Mouse (Mus musculus) midbrain, embryonic 12.5 days (tissue): Measurements from ENCODE around the gene Tnfaip6. TPM values are rescaled to one million over a fixed set of nuclear protein-coding genes. Genes with fewer than 3 reads are reported as not detected.

Experiments used
- ATAC-seq: fragments of 200-750 bp; cut with Nextera tagmentation; 2 replicates; pipeline ENCODE4 v1.8.0; 2017; ENCODE audit warnings: low read depth, moderate TSS enrichment, moderate library complexity; ENCODE audit not compliant: low FRiP score
- H3K27ac ChIP-seq: fragments of 300-500 bp; sonication (generic); replicated peaks from 2 replicates; pipeline ENCODE4 v1.5.1; 2016; ENCODE audit warnings: mild to moderate bottlenecking
- H3K27me3 ChIP-seq: fragments of 300-500 bp; sonication (generic); 2 replicates; pipeline ENCODE4 v1.6.1; 2016; ENCODE audit warnings: mild to moderate bottlenecking
- H3K36me3 ChIP-seq: fragments of 300-500 bp; sonication (generic); 2 replicates; pipeline ENCODE4 v1.6.1; 2016
- H3K4me1 ChIP-seq: fragments of 300-500 bp; sonication (generic); 2 replicates; pipeline ENCODE4 v1.6.1; 2016
- H3K4me2 ChIP-seq: fragments of 300-500 bp; sonication (generic); replicated peaks from 2 replicates; pipeline ENCODE4 v1.6.1; 2016; ENCODE audit warnings: mild to moderate bottlenecking, moderate library complexity
- H3K4me3 ChIP-seq: fragments of 300-500 bp; sonication (generic); 2 replicates; pipeline ENCODE4 v1.5.1; 2016; ENCODE audit warnings: mild to moderate bottlenecking
- H3K9ac ChIP-seq: fragments of 300-500 bp; sonication (generic); replicated peaks from 2 replicates; pipeline ENCODE4 v1.6.1; 2016; ENCODE audit warnings: mild to moderate bottlenecking, moderate library complexity
- H3K9me3 ChIP-seq: fragments of 300-500 bp; sonication (generic); 2 replicates; pipeline ENCODE4 v1.6.1; 2016; ENCODE audit warnings: mild to moderate bottlenecking
- WGBS: fragments of 180-500 bp; shearing (Covaris S2); methylation state at CpG from one replicate; pipeline ENCODE4 v1.1.7; 2016; 5-methylcytosine and 5-hydroxymethylcytosine counted together
- polyA plus RNA-seq: library from polyadenylated mRNA; unstranded; fragments of >200 nt; fragmentation: Nextera tagmentation; extraction: Ambion mirVana; gene quantifications from 2 replicates; pipeline ENCODE4 v1.2.1, GENCODE M21; 2016

The Tnfaip6 gene
- polyA plus RNA-seq, 1 experiment from 2014 or later, result 19.6 TPM

GRCm38 (mm10) chr2:52034601-52035000, 3.2 kb upstream of the Tnfaip6 start:
- no peaks in the 10 kb centered on the region for H3K36me3 ChIP-seq
- H3K9me3 ChIP-seq, result 0 out of 2 replicates have a peak, but pooled peaks cover 3% of the 10 kb centered on the region
- no peak overlapping the region for H3K27ac ChIP-seq
- no peak overlapping the region for H3K9ac ChIP-seq
- no peaks in the 10 kb centered on the region; the same call in 1 of the 2 replicates for H3K27me3 ChIP-seq
- no peak overlapping the region for H3K4me2 ChIP-seq
- ATAC-seq, result no peak
- H3K4me1 ChIP-seq, result peaks cover 16% of the 10 kb centered on the region
- 89% methylated on average over 4 of the region's 4 CpGs for WGBS
- H3K4me3 ChIP-seq, result no peak overlapping the region

DNA sequence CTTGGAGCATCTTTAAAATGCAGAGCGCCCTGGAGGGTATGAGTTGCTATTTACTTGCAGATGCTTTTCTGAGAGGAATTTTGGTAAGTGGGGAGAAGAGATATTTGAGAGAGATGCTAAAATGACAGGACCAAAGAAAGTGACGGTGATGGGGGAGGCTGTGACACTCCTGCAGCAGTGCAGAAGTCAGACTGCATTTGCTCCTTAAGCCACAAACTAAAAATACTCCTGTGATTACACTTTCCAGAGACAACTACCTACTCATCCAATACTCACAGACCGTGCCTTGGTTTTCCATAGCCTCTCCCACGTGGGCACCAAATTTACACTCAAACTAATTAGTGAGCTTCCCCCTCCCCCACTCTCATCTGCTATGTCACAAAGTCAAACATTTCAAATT, 2.7 kb upstream of the Tnfaip6 start:
- ATAC-seq, result no peak
- H3K36me3 ChIP-seq, result no peaks in the 10 kb centered on the region
- no peak overlapping the region for H3K27ac ChIP-seq
- H3K9ac ChIP-seq, result no peak overlapping the region
- peaks cover 16% of the 10 kb centered on the region for H3K4me1 ChIP-seq
- WGBS, result 80% methylated on average over 4 of the region's 4 CpGs
- no peak overlapping the region for H3K4me3 ChIP-seq
- H3K27me3 ChIP-seq, result no peaks in the 10 kb centered on the region; the same call in 1 of the 2 replicates
- 0 out of 2 replicates have a peak, but pooled peaks cover 3% of the 10 kb centered on the region for H3K9me3 ChIP-seq
- H3K4me2 ChIP-seq, result no peak overlapping the region

DNA sequence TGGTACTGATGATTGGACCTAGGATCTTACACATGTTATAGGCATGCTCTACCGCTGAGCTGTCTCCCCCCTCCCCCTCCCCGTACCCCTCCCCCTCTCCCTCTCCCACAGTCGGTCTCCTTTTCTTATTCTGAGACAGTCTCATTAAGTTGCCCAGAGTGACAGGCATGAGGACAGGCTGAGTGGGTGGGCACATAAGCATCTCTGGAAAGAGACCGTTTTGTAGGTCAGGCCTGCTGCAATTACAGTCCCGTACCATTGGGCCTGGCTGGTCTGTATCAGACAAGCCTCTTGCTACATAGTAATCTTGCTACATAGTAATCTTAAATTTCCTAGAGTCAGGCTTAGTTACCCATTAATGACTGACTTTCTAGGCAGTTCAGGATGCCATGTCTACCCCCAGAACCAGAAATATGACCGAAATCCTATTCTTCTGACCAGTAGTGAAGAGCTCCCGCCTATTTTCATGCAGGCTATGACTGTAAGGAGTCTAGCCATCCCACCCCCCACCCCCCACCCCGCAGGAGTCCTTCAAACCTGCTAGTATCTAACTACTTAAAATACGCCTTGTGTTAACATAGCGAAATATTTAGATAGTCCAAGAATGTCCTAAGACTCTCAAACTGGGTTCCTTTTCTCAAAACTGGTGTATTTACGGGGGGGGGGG, 747 bp upstream of the Tnfaip6 start:
- Histone ChIP-seq H3K4me2 (peak overlapping the region; percentile 63), H3K27me3 (peaks cover under 1% of the 10 kb centered on the region; the same call in 1 of the 2 replicates), H3K4me1 (peaks cover 16% of the 10 kb centered on the region), H3K9ac (no peak overlapping the region), H3K4me3 (no peak overlapping the region; the same call in 1 of the 2 replicates), H3K36me3 (no peaks in the 10 kb centered on the region), H3K27ac (no peak overlapping the region), H3K9me3 (no peaks in the 10 kb centered on the region)
- peak; percentile 82 for ATAC-seq
- WGBS, result 28% methylated on average over 10 of the region's 11 CpGs

DNA sequence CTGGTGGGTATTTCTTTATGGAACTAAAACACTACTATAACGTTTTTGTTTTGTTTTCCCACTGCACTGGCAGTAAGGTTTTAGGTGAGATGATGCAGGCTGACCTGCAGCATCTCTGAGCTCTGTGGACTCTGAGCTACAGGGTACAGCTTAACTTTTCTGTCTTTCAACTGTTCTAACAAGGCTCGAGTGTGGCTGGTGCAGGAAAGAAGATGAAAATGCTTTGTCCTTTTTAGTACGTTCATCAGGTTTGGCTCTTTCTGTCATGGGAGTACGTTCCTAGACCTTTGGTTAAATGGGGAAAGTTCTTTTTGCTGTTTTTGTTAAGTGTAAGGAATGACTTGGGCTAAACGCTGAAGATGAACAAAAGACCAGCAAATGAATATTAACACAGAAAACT, 749 bp downstream of the Tnfaip6 start:
- 24% methylated on average over 5 of the region's 5 CpGs for WGBS
- no peak for ATAC-seq
- no peaks in the 10 kb centered on the region for H3K36me3 ChIP-seq
- peaks cover 5% of the 10 kb centered on the region; the same call in 1 of the 2 replicates for H3K27me3 ChIP-seq
- peak overlapping the region; percentile 63 for H3K4me2 ChIP-seq
- H3K4me3 ChIP-seq, result peak overlapping the region; percentile 51
- no peak overlapping the region for H3K27ac ChIP-seq
- peaks cover 16% of the 10 kb centered on the region for H3K4me1 ChIP-seq
- H3K9ac ChIP-seq, result peak overlapping the region; percentile 29; the same call in 1 of the 2 replicates
- no peaks in the 10 kb centered on the region for H3K9me3 ChIP-seq

GRCm38 (mm10) chr2:52039083-52039801, 1.4 kb downstream of the Tnfaip6 start:
- H3K36me3 ChIP-seq, result no peaks in the 10 kb centered on the region
- peaks cover 16% of the 10 kb centered on the region for H3K4me1 ChIP-seq
- H3K27me3 ChIP-seq, result peaks cover 5% of the 10 kb centered on the region; the same call in 1 of the 2 replicates
- H3K9ac ChIP-seq, result no peak overlapping the region
- H3K4me2 ChIP-seq, result peak overlapping the region; percentile 63
- no peaks in the 10 kb centered on the region for H3K9me3 ChIP-seq
- H3K27ac ChIP-seq, result no peak overlapping the region
- peak overlapping the region; percentile 51; the same call in 1 of the 2 replicates for H3K4me3 ChIP-seq
- ATAC-seq, result no peak
- WGBS, result 36% methylated on average over 8 of the region's 8 CpGs

GRCm38 (mm10) chr2:52042132-52042531, 4.3 kb downstream of the Tnfaip6 start:
- H3K36me3 ChIP-seq, result 0 out of 2 replicates have a peak, but pooled peaks cover 3% of the 10 kb centered on the region
- no peak overlapping the region for H3K9ac ChIP-seq
- no peaks in the 10 kb centered on the region for H3K9me3 ChIP-seq
- H3K4me1 ChIP-seq, result peaks cover 11% of the 10 kb centered on the region
- H3K4me2 ChIP-seq, result no peak overlapping the region
- no peak overlapping the region for H3K4me3 ChIP-seq
- 80% methylated on average over 3 of the region's 3 CpGs for WGBS
- no peak overlapping the region for H3K27ac ChIP-seq
- no peak for ATAC-seq
- H3K27me3 ChIP-seq, result peaks cover 5% of the 10 kb centered on the region; the same call in 1 of the 2 replicates

DNA sequence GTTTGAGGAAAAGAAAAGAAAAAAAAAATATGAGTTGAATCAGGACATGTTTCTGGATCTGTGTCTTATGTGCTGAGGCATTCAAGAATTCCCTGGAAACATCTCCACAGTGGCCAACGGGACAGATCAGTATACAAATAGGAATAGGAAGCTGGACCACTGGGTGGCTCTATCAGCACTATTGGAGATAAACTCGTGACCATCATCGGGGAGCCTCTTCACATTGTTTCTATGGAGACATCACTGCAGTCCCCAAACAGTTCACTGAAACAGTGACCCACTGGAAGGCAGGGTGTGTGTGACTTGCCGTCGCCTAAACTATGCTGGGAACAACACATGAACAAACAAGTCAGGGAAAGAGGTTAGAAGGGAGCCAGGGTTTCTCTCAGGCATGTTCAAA, 4.9 kb downstream of the Tnfaip6 start:
- H3K4me2 ChIP-seq, result no peak overlapping the region
- H3K27me3 ChIP-seq, result peaks cover 5% of the 10 kb centered on the region; the same call in 1 of the 2 replicates
- no peak overlapping the region for H3K4me3 ChIP-seq
- H3K36me3 ChIP-seq, result 0 out of 2 replicates have a peak, but pooled peaks cover 5% of the 10 kb centered on the region
- WGBS, result 72% methylated on average over 5 of the region's 5 CpGs
- ATAC-seq, result no peak
- no peaks in the 10 kb centered on the region for H3K9me3 ChIP-seq
- H3K27ac ChIP-seq, result no peak overlapping the region
- peaks cover 7% of the 10 kb centered on the region; the same call in 1 of the 2 replicates for H3K4me1 ChIP-seq
- no peak overlapping the region for H3K9ac ChIP-seq

- no peak overlapping the region for H3K4me2 ChIP-seq
- 74% methylated on average over 11 of the region's 11 CpGs for WGBS
- ATAC-seq, result no peak
Observed at GRCm38 (mm10) chr2:52043485-52043884, 5.7 kb downstream of the Tnfaip6 start.

GRCm38 (mm10) chr2:52046032-52046431, 8.2 kb downstream of the Tnfaip6 start:
- Histone ChIP-seq H3K27ac (no peak overlapping the region), H3K27me3 (peaks cover 5% of the 10 kb centered on the region; the same call in 1 of the 2 replicates), H3K9ac (no peak overlapping the region), H3K4me3 (no peak overlapping the region), H3K4me1 (no peaks in the 10 kb centered on the region), H3K9me3 (no peaks in the 10 kb centered on the region), H3K36me3 (0 out of 2 replicates have a peak, but pooled peaks cover 6% of the 10 kb centered on the region), H3K4me2 (no peak overlapping the region)
- 87% methylated on average over 5 of the region's 5 CpGs for WGBS
- ATAC-seq, result no peak

More at GRCm38 (mm10) chr2:52043485-52043884, 5.7 kb downstream of the Tnfaip6 start:
- peaks cover 6% of the 10 kb centered on the region; the same call in 1 of the 2 replicates for H3K4me1 ChIP-seq
- no peaks in the 10 kb centered on the region for H3K9me3 ChIP-seq
- H3K27me3 ChIP-seq, result peaks cover 5% of the 10 kb centered on the region; the same call in 1 of the 2 replicates
- no peak overlapping the region for H3K4me3 ChIP-seq
- H3K27ac ChIP-seq, result no peak overlapping the region
- H3K9ac ChIP-seq, result no peak overlapping the region
- H3K36me3 ChIP-seq, result 0 out of 2 replicates have a peak, but pooled peaks cover 5% of the 10 kb centered on the region

GRCm38 (mm10) chr2:52050823-52051222, 13.0 kb downstream of the Tnfaip6 start:
- 0 out of 2 replicates have a peak, but pooled peaks cover 10% of the 10 kb centered on the region for H3K36me3 ChIP-seq
- H3K27me3 ChIP-seq, result no peaks in the 10 kb centered on the region
- 93% methylated on average over 11 of the region's 11 CpGs for WGBS
- H3K4me1 ChIP-seq, result no peaks in the 10 kb centered on the region
- no peak overlapping the region for H3K4me3 ChIP-seq
- H3K9ac ChIP-seq, result no peak overlapping the region
- no peak overlapping the region for H3K27ac ChIP-seq
- H3K4me2 ChIP-seq, result no peak overlapping the region
- no peak for ATAC-seq
- H3K9me3 ChIP-seq, result no peaks in the 10 kb centered on the region

GRCm38 (mm10) chr2:52052335-52052734, 14.5 kb downstream of the Tnfaip6 start:
- no peak for ATAC-seq
- 77% methylated on average over 4 of the region's 4 CpGs for WGBS
- H3K27ac ChIP-seq, result no peak overlapping the region
- H3K4me2 ChIP-seq, result no peak overlapping the region
- no peak overlapping the region for H3K4me3 ChIP-seq
- no peak overlapping the region for H3K9ac ChIP-seq
- H3K36me3 ChIP-seq, result 0 out of 2 replicates have a peak, but pooled peaks cover 6% of the 10 kb centered on the region
- H3K27me3 ChIP-seq, result no peaks in the 10 kb centered on the region
- H3K4me1 ChIP-seq, result no peaks in the 10 kb centered on the region
- no peaks in the 10 kb centered on the region for H3K9me3 ChIP-seq

GRCm38 (mm10) chr2:52053502-52053901, 15.7 kb downstream of the Tnfaip6 start:
- no peak for ATAC-seq

More at GRCm38 (mm10) chr2:52053502-52053901, 15.7 kb downstream of the Tnfaip6 start:
- H3K9me3 ChIP-seq, result no peaks in the 10 kb centered on the region
- no peaks in the 10 kb centered on the region for H3K27me3 ChIP-seq
- no peak overlapping the region for H3K4me2 ChIP-seq
- 0 out of 2 replicates have a peak, but pooled peaks cover 6% of the 10 kb centered on the region for H3K36me3 ChIP-seq
- H3K27ac ChIP-seq, result no peak overlapping the region
- H3K9ac ChIP-seq, result no peak overlapping the region
- no peaks in the 10 kb centered on the region for H3K4me1 ChIP-seq
- WGBS, result 63% methylated on average over 5 of the region's 5 CpGs
- no peak overlapping the region for H3K4me3 ChIP-seq
